Mouse (Mus musculus): ENCODE measurements around the gene Olfr1336.

DNA sequence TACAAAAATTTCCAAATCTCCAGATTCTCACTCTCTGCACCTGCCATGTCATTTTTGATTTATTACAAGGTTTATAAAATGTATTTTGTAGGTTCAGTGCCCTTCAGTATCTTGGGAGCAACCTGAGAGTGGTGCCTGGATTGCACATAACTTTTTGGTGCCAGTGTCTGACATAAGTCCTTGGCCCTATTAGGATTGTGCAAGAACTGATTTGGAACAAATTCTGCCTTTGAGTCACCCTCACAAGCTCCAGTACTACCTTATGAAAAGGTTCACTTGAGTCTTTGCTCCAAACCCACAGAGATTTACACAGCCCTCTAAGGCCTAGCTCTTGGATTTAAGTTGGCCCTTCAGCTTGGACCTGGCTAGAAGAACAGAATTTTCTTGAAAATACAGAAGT lies 11.0 kb downstream of the Olfr1336 start, which contains the start of gene Olfr1346:
- TF ChIP-seq CTCF (IDR thresholded peaks at IDR 0.05; ENCODE audit: extremely low read depth, insufficient read length, insufficient replicate concordance, low read depth, low read length) (no peak), POLR2A (IDR thresholded peaks at IDR 0.05; ENCODE audit: low read depth, low read length) (no peak)

All from small intestine, adult 2 months (tissue).